Mouse (Mus musculus) embryonic fibroblast, embryonic 13.5 days (primary cell): ENCODE data around the gene Gm4952. TPM values are rescaled to one million over a fixed set of nuclear protein-coding genes. Genes with fewer than 3 reads are reported as not detected.

Experiments used
- H3K27ac ChIP-seq: 2 replicates; pipeline ENCODE4 v1.5.1; 2012; ENCODE audit warnings: low read length, control low read depth, inconsistent platforms; ENCODE audit not compliant: insufficient read depth
- H3K4me1 ChIP-seq: 2 replicates; pipeline ENCODE4 v1.6.1; 2011; ENCODE audit warnings: low read length; ENCODE audit not compliant: control insufficient read depth, insufficient read depth
- H3K4me3 ChIP-seq: 2 replicates; pipeline ENCODE4 v1.5.1; 2011; ENCODE audit warnings: mild to moderate bottlenecking, control low read depth, low read length; ENCODE audit not compliant: insufficient read depth
- CTCF ChIP-seq: IDR thresholded peaks from 2 replicates; pipeline ENCODE4 v1.5.1; 2011; ENCODE audit warnings: mild to moderate bottlenecking, control low read depth, low read length, moderate library complexity, borderline replicate concordance; ENCODE audit not compliant: insufficient read depth
- POLR2A ChIP-seq: IDR thresholded peaks from 2 replicates; pipeline ENCODE4 v1.6.1; 2011; ENCODE audit warnings: low read depth, mild to moderate bottlenecking, control low read depth, low read length, moderate library complexity
- polyA plus RNA-seq: library from polyadenylated mRNA; stranded (reverse); fragments of >200 nt; gene quantifications from 2 replicates; pipeline ENCODE4 v1.2.4, GENCODE M21; 2011; ENCODE audit warnings: low read depth; ENCODE audit not compliant: missing spikeins, insufficient read length

Gene Gm4952
- polyA plus RNA-seq = 0.23 TPM in 1 of 2 replicates, not detected in the other

- no peak for TF ChIP-seq CTCF
- no peak for TF ChIP-seq POLR2A
- Histone ChIP-seq H3K4me3 (no peak within 1 kb of the TSS), H3K4me1 (no peaks in the 10 kb centered on the region), H3K27ac (no peak within 1 kb of the TSS)
These were observed at the start of gene Gm4952 for GRCm38 (mm10) chr19:12599674-12600073. Gm4952 (plus strand) TSS chr19:12599974.

DNA sequence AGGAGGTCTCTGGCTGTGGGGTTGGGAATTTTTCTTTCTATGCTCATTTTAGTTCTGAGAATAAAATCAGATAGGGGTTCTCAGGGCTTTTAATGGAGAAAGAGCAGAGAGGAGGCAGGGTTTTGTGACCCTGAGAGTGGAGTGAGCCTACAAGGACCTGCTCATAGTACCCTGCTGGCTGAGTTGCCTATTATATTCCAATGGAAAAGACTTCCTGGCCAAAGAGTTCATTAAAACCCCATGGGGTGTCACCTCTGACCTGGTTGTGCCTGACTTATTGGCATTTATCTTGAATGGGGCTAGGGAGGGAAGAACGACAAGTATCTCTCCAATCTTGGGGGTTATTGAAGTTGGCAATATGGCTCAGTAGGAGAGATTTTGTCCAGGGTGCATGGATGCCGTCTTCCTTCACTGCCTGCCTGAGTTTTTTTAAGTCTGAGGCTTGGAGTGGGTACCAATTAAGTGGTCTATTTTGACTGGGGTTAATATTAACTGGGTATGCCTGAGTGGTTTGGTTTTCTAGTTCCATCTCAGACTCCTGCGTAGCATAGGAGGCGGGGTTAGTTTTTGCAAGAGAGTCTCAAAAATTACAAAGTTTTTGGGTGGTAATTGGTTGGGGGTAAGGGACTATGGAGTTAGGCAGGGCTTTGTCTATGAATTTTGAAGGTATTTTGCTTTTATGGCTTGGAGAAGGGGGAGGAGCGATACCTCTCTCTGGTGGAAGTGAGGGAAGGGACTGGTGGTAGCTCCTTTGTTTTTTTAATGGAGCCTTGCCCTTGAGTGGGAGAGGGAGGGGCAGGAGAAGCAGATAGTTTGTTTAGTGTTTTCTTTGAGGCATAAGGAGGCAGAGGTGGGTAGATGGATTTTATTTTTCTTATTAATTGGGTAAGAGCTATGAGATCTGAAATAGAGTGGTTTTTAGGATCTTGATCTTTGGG, 49.5 kb upstream of the Gm4952 start:
- Histone ChIP-seq H3K4me1 (no peaks in the 10 kb centered on the region), H3K27ac (no peak overlapping the region), H3K4me3 (no peak overlapping the region)
- TF ChIP-seq CTCF = no peak
- no peak for TF ChIP-seq POLR2A

DNA sequence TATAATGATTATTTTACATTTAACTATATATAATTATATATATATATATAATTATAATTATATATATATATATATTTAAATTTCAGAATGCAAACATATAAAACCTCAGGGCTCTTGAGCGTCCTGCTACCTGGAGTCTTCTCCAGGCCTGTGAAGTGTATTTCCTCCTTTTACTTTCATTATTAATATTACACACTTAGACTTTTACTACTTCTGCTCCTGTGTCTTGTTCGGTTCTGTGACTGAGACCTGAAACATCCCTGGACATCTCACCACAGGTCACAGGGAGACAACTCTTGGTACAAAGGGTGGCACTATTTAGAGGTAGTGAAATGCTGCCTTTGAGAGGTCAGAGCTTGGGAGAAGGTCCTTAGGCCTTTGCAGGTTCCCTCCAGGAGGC, 43.5 kb upstream of the Gm4952 start:
- H3K27ac ChIP-seq = no peak overlapping the region
- TF ChIP-seq CTCF (no peak), POLR2A (no peak)
- no peaks in the 10 kb centered on the region for H3K4me1 ChIP-seq
- no peak overlapping the region for H3K4me3 ChIP-seq

DNA sequence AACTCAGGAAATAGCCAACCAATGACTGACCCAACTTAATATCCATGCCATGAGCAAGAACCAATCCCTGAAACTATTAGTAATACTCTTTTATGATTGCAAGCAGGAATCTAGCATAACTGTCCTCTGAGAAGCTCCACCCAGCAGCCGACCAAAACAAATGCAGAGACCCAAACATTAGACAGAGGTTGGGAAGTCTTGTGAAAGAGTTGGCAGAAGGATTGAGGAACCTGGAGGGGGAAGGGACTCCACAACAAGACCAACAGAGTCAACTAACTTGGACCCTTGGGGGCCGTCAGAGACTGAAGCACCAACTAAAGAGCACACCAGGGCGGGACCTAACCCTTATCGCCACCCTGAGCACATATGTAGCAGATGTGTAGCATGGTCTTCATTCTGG, 41.6 kb upstream of the Gm4952 start:
- Histone ChIP-seq H3K4me1 (no peaks in the 10 kb centered on the region), H3K27ac (no peak overlapping the region), H3K4me3 (no peak overlapping the region)
- TF ChIP-seq POLR2A (no peak), CTCF (no peak)

DNA sequence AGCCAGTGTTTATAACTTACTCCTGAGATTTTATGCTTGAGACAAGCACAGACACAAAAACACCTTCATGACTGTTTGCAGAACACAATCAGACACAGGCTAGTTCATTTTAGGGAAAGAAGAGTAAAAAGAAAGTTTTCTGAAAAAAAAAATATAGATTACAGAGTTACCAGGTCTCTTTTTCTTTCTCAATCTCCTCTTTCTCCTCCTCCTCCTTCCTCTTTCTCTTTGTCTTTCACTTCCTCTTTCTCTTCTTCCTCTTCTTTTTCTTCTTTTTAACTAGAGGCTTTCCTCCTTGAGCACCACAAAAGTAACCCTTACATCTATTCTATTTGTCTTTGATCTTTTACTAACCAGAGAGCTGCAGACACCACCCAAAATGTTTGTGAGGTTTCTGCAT, 35.6 kb upstream of the Gm4952 start:
- Histone ChIP-seq H3K27ac (no peak overlapping the region), H3K4me3 (no peak overlapping the region), H3K4me1 (no peaks in the 10 kb centered on the region)
- TF ChIP-seq CTCF (no peak), POLR2A (no peak)

GRCm38 (mm10) chr19:12567011-12567410, 32.8 kb upstream of the Gm4952 start:
- H3K4me1 ChIP-seq = no peaks in the 10 kb centered on the region
- H3K27ac ChIP-seq = no peak overlapping the region
- no peak overlapping the region for H3K4me3 ChIP-seq
- TF ChIP-seq POLR2A = no peak
- TF ChIP-seq CTCF = no peak

DNA sequence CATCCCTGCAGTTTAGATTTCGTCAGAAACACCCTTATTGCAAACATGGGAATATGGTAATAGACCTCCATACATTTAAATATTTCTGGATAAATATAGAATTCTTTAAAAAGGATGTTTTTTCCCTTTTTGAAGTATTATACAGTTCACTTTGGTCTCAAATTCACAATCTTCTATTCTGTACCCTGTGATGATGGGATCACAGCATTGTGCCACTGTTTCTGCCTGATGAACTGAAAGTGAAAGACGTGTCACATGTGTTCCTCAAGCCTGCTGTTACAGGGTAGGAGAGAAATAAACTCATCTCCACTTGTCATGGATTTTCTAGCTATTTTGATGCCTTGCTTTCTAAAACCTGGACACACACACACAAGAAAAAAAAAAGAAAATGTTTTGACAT, 28.9 kb upstream of the Gm4952 start:
- TF ChIP-seq CTCF (no peak), POLR2A (no peak)
- H3K4me1 ChIP-seq = peaks cover 6% of the 10 kb centered on the region; the same call in 1 of the 2 replicates
- no peak overlapping the region for H3K4me3 ChIP-seq

DNA sequence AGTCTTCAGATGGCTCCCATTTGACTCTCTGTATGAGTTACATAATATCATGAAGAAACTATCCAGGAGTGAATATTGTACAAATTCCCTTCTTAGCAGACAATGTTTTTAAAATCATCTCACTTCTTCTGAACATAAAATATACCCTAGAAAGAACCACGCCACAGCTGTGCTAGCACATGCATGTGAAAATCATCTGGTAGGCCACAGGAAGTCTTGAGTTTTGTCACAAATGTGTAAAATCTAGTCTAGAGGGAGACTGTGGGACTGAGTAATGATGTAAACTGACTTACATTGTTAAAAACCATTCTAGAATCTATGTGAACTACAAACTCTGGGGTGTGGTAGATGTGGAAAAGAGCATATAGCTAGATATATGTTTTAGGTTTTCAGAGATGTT, 28.1 kb upstream of the Gm4952 start:
- Histone ChIP-seq H3K4me1 (peaks cover 6% of the 10 kb centered on the region; the same call in 1 of the 2 replicates), H3K27ac (no peak overlapping the region), H3K4me3 (no peak overlapping the region)
- no peak for TF ChIP-seq POLR2A
- TF ChIP-seq CTCF = no peak

More for the DNA sequence above, 28.9 kb upstream of the Gm4952 start:
- no peak overlapping the region for H3K27ac ChIP-seq

DNA sequence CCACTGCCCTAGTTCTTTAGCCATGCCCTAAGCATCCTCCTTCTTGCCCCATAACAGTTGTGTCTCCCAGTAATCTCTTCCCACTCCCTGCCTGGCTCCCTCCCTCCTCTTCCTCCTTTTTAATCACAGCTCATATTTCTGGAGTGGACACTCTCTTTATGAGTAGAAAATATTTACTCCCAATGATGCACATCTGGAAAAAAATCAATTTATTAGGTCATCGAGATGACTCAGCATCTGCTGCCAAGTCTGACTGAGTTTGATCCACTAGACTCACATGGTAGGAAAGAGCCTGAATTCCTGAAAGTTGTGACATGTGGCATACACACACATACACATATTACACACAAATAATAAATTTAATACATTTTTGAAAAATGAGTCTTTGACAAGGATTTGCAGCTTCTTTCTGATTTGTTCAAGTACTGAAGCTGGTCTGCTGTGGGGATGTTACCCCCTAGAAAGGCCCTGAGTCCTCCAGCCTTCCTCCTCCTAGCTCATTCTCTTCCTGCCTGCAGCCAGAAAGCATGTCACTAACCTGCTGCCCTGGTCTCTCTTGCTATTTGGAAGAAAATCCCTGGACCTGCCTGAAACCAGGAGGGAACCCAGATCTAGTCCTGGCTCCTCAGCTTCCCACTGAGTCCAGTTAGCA, 27.0 kb upstream of the Gm4952 start:
- no peak; the same call in 1 of the 2 replicates for TF ChIP-seq POLR2A
- TF ChIP-seq CTCF = no peak
- H3K27ac ChIP-seq = peak overlapping the region; percentile 76

More for the DNA sequence above, 27.0 kb upstream of the Gm4952 start:
- Histone ChIP-seq H3K4me3 (no peak overlapping the region), H3K4me1 (peaks cover 6% of the 10 kb centered on the region; the same call in 1 of the 2 replicates)
